Mouse (Mus musculus): Measurements from ENCODE around the gene Znhit6. TPM values are rescaled to one million over a fixed set of nuclear protein-coding genes. Genes with fewer than 3 reads are reported as not detected.

Gene Znhit6
- total RNA-seq, 2 experiments from 2014 or later: 13.2 to 13.3 TPM

GRCm38 (mm10) chr3:145642861-145643260, 66.9 kb downstream of the Znhit6 start:
- DNase-seq: no peak

GRCm38 (mm10) chr3:145645463-145645862, 69.5 kb downstream of the Znhit6 start:
- no peak for DNase-seq

- DNase-seq: no peak
These were observed 70.0 kb downstream of the Znhit6 start for GRCm38 (mm10) chr3:145646009-145646408.

GRCm38 (mm10) chr3:145646666-145647065, 70.7 kb downstream of the Znhit6 start:
- DNase-seq: no peak

- DNase-seq: no peak
These were observed 71.4 kb downstream of the Znhit6 start for GRCm38 (mm10) chr3:145647416-145647815.

- DNase-seq: peak; percentile 37
These were observed 72.3 kb downstream of the Znhit6 start for GRCm38 (mm10) chr3:145648097-145648931.

- DNase-seq: peak; percentile 72
These were observed 73.2 kb downstream of the Znhit6 start for GRCm38 (mm10) chr3:145648991-145649851.

- peak; percentile 85 for DNase-seq
These were observed 73.8 kb downstream of the Znhit6 start, which contains the start of gene Ccn1 for GRCm38 (mm10) chr3:145649852-145650202. Gene Ccn1, minus strand, starts transcription at chr3:145649981.

- peak; percentile 50 for DNase-seq
These were observed 74.5 kb downstream of the Znhit6 start for GRCm38 (mm10) chr3:145650298-145651011.

- peak; percentile 17 for DNase-seq
These were observed 75.3 kb downstream of the Znhit6 start for GRCm38 (mm10) chr3:145651029-145651977.

- no peak for DNase-seq
These were observed 75.9 kb downstream of the Znhit6 start for GRCm38 (mm10) chr3:145651978-145652321.

- DNase-seq: peak; percentile 29
These were observed 76.5 kb downstream of the Znhit6 start for GRCm38 (mm10) chr3:145652322-145653131.

GRCm38 (mm10) chr3:145653191-145653940, 77.4 kb downstream of the Znhit6 start:
- DNase-seq: peak; percentile 77

GRCm38 (mm10) chr3:145654028-145654427, 78.0 kb downstream of the Znhit6 start:
- no peak for DNase-seq

Other genes with a start within 250 kb of the Znhit6 start
- 10 to 100 TPM; 27.6 to 37.1 TPM for gene Ccn1, start 73.8 kb downstream of the Znhit6 start, total RNA-seq (2021)
- 10 to 100 TPM; 13.6 to 15.0 TPM for gene Ddah1, start 182.5 kb downstream of the Znhit6 start, total RNA-seq (2021)